Mouse (Mus musculus) midbrain, embryonic 14.5 days (tissue): ENCODE data around the gene Pex5l. TPM values are rescaled to one million over a fixed set of nuclear protein-coding genes. Genes with fewer than 3 reads are reported as not detected.

Experiments
- ATAC-seq: fragments of 200-750 bp; cut with Nextera tagmentation; 2 replicates; pipeline ENCODE4 v1.8.0; 2017; ENCODE audit warnings: moderate number of reproducible peaks, moderate library complexity; ENCODE audit not compliant: low FRiP score, low TSS enrichment
- DNase-seq: peaks from one replicate; pipeline ENCODE4 v3.0.0-alpha.2; 2015
- H3K27ac ChIP-seq: fragments of 300-500 bp; sonication (generic); replicated peaks from 2 replicates; pipeline ENCODE4 v1.5.1; 2014; ENCODE audit warnings: mild to moderate bottlenecking, low read depth, low read length, moderate library complexity
- H3K27me3 ChIP-seq: fragments of 300-500 bp; sonication (generic); 2 replicates; pipeline ENCODE4 v1.6.1; 2014; ENCODE audit warnings: low read length, control low read depth, mixed read lengths; ENCODE audit not compliant: control insufficient read depth, insufficient read depth
- H3K36me3 ChIP-seq: fragments of 300-500 bp; sonication (generic); 2 replicates; pipeline ENCODE4 v1.6.1; 2014; ENCODE audit warnings: low read length, control low read depth; ENCODE audit not compliant: control insufficient read depth, insufficient read depth
- H3K4me1 ChIP-seq: fragments of 300-500 bp; sonication (generic); 2 replicates; pipeline ENCODE4 v1.6.1; 2014; ENCODE audit warnings: mild to moderate bottlenecking, antibody characterized with exemption, low read length, control low read depth; ENCODE audit not compliant: control insufficient read depth, insufficient read depth
- H3K4me2 ChIP-seq: fragments of 300-500 bp; sonication (generic); 2 replicates; pipeline ENCODE4 v1.6.1; 2014; ENCODE audit warnings: mild to moderate bottlenecking, low read length, moderate library complexity
- H3K4me3 ChIP-seq: fragments of 300-500 bp; sonication (generic); replicated peaks from 2 replicates; pipeline ENCODE4 v1.5.1; 2014; ENCODE audit warnings: low read depth, low read length
- H3K9ac ChIP-seq: fragments of 300-500 bp; sonication (generic); replicated peaks from 2 replicates; pipeline ENCODE4 v1.6.1; 2014; ENCODE audit warnings: mild to moderate bottlenecking, low read length, moderate library complexity
- H3K9me3 ChIP-seq: fragments of 300-500 bp; sonication (generic); 2 replicates; pipeline ENCODE4 v1.6.1; 2016; ENCODE audit warnings: low read length, control low read depth, mixed read lengths; ENCODE audit not compliant: control insufficient read depth
- WGBS: fragments of 180-500 bp; shearing (Covaris S2); extraction: QIAGEN DNeasy Blood & Tissue Kit; methylation state at CpG from one replicate; pipeline ENCODE4 v1.1.7; 2014; 5-methylcytosine and 5-hydroxymethylcytosine counted together
- polyA plus RNA-seq: library from polyadenylated mRNA; unstranded; fragments of >200 nt; fragmentation: Nextera tagmentation; extraction: Ambion mirVana; gene quantifications from 2 replicates; pipeline ENCODE4 v1.2.1, GENCODE M21; 2014

The Pex5l gene
- polyA plus RNA-seq, 1 experiment from 2014 or later: 2.7 TPM

DNA sequence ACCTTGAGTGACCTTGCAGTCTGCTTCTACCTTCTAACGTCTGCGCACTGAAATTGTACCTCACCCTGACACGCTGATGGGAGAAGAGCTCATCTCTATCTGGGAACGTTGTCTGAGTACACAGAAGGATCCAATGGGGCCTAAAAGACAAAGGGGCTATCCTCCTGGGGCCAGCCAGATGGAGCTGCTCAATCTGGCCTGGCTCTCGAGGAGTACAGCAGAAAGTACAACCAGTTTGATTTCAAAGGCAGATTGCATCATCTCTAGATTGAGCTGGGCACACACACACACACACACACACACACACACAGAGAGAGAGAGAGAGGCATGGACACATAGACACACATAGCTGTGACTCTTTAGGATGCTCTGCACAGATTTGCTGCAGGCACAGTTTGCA is 94.7 kb downstream of the Pex5l start:
- no peaks in the 10 kb centered on the region for H3K9me3 ChIP-seq
- WGBS: 40% methylated on average over 5 of the region's 5 CpGs
- no peak for DNase-seq
- H3K27me3 ChIP-seq: no peaks in the 10 kb centered on the region
- ATAC-seq: no peak
- H3K4me1 ChIP-seq: 0 out of 2 replicates have a peak, but pooled peaks cover 5% of the 10 kb centered on the region
- no peak overlapping the region for H3K27ac ChIP-seq
- H3K4me2 ChIP-seq: no peak overlapping the region
- H3K4me3 ChIP-seq: no peak overlapping the region
- H3K36me3 ChIP-seq: no peaks in the 10 kb centered on the region
- no peak overlapping the region for H3K9ac ChIP-seq

DNA sequence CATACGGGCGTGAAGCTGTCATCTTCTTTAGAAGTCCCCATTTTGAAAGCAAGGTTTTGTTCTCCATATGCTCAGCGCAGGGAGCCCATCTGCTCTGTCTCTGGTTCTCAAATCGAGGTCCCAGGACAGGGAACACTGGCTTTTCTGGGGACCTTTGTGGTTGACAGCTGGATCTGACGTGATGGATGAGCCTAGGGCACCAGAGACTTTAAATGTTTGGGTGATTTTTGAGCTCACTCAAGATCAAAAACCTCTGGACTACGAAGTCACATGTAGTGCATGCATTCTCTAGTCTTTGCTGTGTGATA is 98.3 kb downstream of the Pex5l start:
- Histone ChIP-seq H3K27me3 (no peaks in the 10 kb centered on the region), H3K36me3 (no peaks in the 10 kb centered on the region), H3K9me3 (no peaks in the 10 kb centered on the region), H3K4me1 (0 out of 2 replicates have a peak, but pooled peaks cover 5% of the 10 kb centered on the region), H3K27ac (no peak overlapping the region), H3K4me3 (no peak overlapping the region), H3K4me2 (no peak overlapping the region), H3K9ac (no peak overlapping the region)
- DNase-seq (no peak), ATAC-seq (no peak)
- WGBS: 74% methylated on average over 6 of the region's 6 CpGs

DNA sequence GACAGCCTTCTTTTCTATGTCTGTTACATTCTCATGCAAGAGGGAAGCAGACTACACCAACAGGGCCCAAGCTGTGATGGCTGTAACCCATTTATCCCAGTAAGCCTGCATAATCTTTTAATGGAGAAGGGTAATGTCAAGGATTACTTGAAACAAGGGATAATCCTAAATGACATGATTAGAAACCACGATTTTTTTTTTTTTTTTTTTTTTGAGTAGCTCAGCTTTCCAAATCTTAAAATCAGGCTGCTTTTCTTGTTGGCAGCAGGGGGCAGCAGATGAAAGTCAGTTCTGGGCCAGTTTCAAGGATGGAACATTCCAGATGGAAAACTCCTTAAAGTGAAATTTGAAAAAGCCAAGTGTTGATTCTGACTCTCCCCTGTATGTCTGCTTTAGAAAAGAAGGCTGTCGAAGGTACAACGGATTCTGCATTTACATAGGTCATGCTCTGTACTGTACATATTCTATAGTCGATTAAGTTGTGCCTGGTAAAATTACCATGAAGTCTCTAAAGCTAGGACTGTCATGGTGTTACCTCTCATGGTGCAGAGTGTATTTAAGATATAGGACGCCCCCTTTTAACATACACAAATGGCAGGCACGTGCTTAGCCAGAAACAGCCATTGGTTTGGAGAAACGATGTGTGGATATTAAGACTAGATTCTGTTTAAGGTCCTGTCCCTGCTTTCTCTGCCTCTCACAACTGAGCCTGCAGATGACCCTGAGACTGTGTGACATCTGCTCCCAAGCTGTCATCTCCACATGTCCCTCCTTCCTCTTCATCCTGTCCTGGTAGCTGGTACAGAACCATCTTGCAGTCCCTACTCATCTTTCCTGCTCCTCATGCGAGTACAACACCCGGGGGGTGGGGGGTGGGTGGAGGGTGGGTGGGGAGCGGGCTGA is 98.9 kb downstream of the Pex5l start:
- H3K4me3 ChIP-seq: no peak overlapping the region
- H3K4me2 ChIP-seq: no peak overlapping the region
- no peaks in the 10 kb centered on the region for H3K36me3 ChIP-seq
- H3K27me3 ChIP-seq: no peaks in the 10 kb centered on the region
- 68% methylated on average over 10 of the region's 10 CpGs for WGBS
- peak; percentile 74 for DNase-seq
- H3K27ac ChIP-seq: no peak overlapping the region
- H3K9ac ChIP-seq: no peak overlapping the region
- H3K9me3 ChIP-seq: no peaks in the 10 kb centered on the region
- 0 out of 2 replicates have a peak, but pooled peaks cover 5% of the 10 kb centered on the region for H3K4me1 ChIP-seq
- no peak; the same call in 1 of the 2 replicates for ATAC-seq

DNA sequence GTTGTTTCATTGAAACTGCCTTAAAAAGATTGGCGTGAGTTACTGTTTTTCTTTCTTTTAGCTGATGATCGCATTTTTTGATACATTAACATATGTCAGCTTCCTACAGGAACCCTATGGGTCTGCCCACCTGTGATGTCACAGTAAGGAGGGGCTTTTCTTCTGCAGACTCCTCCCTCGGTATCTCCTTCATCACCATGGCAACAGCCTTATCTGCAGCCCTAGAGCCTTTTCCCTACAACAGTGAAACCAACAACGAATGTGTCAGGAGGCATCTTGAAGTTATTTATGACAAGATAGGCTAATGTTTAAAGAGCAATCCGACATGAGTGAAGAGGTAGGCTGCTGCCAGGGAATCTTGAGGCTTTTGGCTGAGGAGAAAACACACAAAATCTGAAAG is 118.5 kb downstream of the Pex5l start:
- no peak overlapping the region for H3K27ac ChIP-seq
- H3K27me3 ChIP-seq: no peaks in the 10 kb centered on the region
- ATAC-seq (no peak; the same call in 1 of the 2 replicates), DNase-seq (peak; percentile 63)
- no peak overlapping the region for H3K4me3 ChIP-seq
- H3K36me3 ChIP-seq: no peaks in the 10 kb centered on the region
- 59% methylated on average over 5 of the region's 5 CpGs for WGBS
- no peaks in the 10 kb centered on the region for H3K4me1 ChIP-seq
- no peak overlapping the region for H3K9ac ChIP-seq
- H3K4me2 ChIP-seq: no peak overlapping the region
- no peaks in the 10 kb centered on the region for H3K9me3 ChIP-seq

DNA sequence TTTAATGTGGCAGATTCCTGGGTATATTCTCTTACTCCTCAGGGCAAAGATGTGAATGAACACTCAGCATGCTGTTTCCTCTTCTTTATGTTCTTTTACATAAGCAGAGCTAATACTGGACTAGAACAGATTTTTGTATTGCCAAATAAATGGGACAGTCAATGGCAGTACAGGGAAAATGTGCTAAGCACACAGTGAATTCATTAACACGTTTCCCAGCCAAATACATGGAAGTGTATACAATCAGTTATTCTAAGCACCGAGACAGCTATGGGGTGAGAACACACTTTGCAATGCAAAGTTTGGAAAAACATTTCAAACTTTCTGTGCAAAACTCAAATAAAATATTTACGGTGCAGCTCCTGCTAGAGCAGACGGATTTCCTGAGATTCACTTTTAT is 139.1 kb downstream of the Pex5l start:
- DNase-seq: no peak
- H3K36me3 ChIP-seq: no peaks in the 10 kb centered on the region
- no peak overlapping the region for H3K4me2 ChIP-seq
- 84% methylated on average over 4 of the region's 4 CpGs for WGBS
- no peak overlapping the region for H3K27ac ChIP-seq
- no peaks in the 10 kb centered on the region for H3K9me3 ChIP-seq
- H3K4me1 ChIP-seq: 0 out of 2 replicates have a peak, but pooled peaks cover 2% of the 10 kb centered on the region
- H3K9ac ChIP-seq: no peak overlapping the region
- no peak overlapping the region for H3K4me3 ChIP-seq
- no peak for ATAC-seq
- no peaks in the 10 kb centered on the region for H3K27me3 ChIP-seq

DNA sequence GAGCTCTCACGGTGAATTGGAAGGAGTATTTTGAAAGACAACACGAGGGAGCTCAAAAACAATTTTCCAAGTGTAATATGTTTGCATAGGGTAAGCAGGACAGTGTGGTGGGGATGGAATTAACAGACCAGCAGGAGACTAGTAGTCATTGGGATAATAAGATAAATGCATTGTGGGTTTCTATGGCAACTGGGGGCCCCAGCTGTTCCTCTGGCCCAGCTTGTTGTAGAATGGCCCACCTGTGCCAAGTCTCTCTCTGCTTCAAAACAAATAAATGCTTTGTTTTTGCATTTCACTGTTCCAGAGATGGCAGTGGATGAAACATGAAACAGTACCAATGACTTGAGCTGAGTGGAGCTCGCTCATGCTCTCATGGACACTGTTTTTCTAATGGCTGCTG is 141.3 kb downstream of the Pex5l start:
- ATAC-seq (peak; percentile 34; the same call in 1 of the 2 replicates), DNase-seq (peak; percentile 48)
- WGBS: 69% methylated on average over 3 of the region's 3 CpGs
- Histone ChIP-seq H3K4me3 (no peak overlapping the region), H3K4me2 (no peak overlapping the region), H3K4me1 (0 out of 2 replicates have a peak, but pooled peaks cover 2% of the 10 kb centered on the region), H3K9ac (no peak overlapping the region), H3K9me3 (no peaks in the 10 kb centered on the region), H3K36me3 (no peaks in the 10 kb centered on the region), H3K27me3 (no peaks in the 10 kb centered on the region), H3K27ac (no peak overlapping the region)

DNA sequence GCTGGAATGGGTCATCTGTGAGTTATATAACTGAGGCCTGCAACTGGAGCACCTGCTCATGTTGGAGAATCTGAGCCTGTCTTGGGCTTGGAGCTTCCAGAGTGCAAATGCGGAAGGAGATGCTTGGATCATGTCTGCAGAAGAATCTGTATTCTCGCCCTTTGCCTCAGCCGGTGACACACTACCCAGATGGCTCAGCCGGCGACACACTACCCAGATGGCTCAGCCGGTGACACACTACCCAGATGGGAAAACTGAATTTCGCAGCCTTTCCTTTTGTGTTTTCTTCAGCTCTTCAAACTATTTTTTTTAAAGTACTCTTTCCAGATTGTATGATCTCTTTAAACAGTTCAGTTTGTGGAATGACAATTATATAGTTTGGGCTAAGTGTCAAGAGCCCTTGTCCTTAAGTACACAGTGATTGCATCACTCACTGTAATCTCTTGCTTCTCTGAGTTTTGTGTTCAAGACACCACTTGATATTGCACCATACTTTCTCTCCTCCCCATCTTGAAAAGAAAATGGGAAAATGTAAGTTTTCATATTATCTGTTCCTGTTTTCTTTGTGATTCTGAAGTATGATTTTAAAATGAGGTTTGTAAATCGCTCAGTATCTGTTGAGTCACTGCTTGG is 142.5 kb downstream of the Pex5l start:
- H3K36me3 ChIP-seq: no peaks in the 10 kb centered on the region
- H3K27me3 ChIP-seq: no peaks in the 10 kb centered on the region
- ATAC-seq (no peak), DNase-seq (no peak)
- no peak overlapping the region for H3K4me2 ChIP-seq
- H3K27ac ChIP-seq: no peak overlapping the region
- no peak overlapping the region for H3K9ac ChIP-seq
- 0 out of 2 replicates have a peak, but pooled peaks cover 2% of the 10 kb centered on the region for H3K4me1 ChIP-seq
- no peaks in the 10 kb centered on the region for H3K9me3 ChIP-seq
- no peak overlapping the region for H3K4me3 ChIP-seq
- WGBS: 93% methylated on average over 8 of the region's 8 CpGs

DNA sequence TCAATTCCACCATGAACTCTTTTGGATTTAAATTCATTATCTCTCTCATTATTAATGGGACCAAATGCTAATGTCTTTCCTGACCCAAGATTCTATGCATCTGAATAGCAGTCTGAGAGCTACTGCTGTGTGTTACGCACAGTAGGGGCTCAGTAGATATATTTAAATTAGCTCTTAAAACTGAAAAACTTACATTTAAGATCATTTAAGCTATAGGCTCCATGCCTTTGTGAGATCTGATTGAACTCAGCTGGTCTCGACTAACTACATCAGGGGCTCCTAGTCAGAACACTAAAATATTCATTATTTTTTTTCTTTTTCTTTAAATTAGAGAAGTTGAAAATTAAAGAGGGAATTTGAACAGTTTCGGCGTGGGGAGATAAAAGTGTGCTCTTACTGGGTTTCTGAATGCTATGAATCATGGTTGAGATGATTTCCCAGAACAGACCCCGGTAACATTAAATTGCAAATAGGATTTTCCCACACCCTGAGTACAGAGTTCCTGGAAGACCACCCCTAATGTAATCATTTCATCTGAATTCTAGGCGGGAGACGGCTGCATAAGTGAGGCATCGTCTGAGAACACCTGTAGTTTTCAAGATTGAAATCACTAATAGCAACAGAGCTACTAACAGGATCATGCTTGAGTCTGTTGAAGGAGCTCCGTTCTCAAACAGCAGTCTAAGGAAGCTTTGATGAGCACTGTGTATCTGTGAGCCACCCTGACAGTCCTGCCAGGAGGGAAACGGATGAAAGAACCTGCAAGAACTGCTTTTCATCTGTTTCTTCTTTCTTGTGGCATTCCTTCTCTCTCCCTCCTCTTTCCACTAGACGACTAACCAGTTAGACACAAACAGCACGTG is 151.1 kb downstream of the Pex5l start:
- Histone ChIP-seq H3K4me1 (no peaks in the 10 kb centered on the region), H3K4me3 (no peak overlapping the region), H3K4me2 (no peak overlapping the region), H3K36me3 (no peaks in the 10 kb centered on the region), H3K9ac (no peak overlapping the region), H3K27ac (no peak overlapping the region), H3K27me3 (no peaks in the 10 kb centered on the region), H3K9me3 (no peaks in the 10 kb centered on the region)
- ATAC-seq (no peak), DNase-seq (peak; percentile 21)
- WGBS: 64% methylated on average over 12 of the region's 12 CpGs
